Mouse (Mus musculus): ENCODE measurements around the gene Slc17a3.

GRCm38 (mm10) chr13:23885540-23885939 is 46.3 kb downstream of the Slc17a3 start:
- no peak for TF ChIP-seq POLR2A (IDR thresholded peaks at IDR 0.05; ENCODE audit: low read depth, low read length)
- peak; percentile 72 for TF ChIP-seq CTCF (conservative IDR thresholded peaks at IDR 0.05; ENCODE audit: insufficient read depth, insufficient read length, low read depth, low read length)
